Mouse (Mus musculus) testis, postnatal 10 days (tissue): Measurements from ENCODE around the gene Rps29.
"Not testable (repeated sequence)": the region's sequence is repeated elsewhere in the genome, so short reads cannot be mapped to it uniquely, and the experiment has no call there.

Experiments
- DNase-seq: peaks from one replicate; pipeline ENCODE4 v3.0.0; 2021; ENCODE audit warnings: low spot score

The Rps29 gene

GRCm38 (mm10) chr12:69179371-69179770 is 20.4 kb upstream of the Rps29 start:
- no peak for DNase-seq

GRCm38 (mm10) chr12:69177526-69177925 is 18.5 kb upstream of the Rps29 start:
- DNase-seq, result no peak

GRCm38 (mm10) chr12:69175975-69176374 is 17.0 kb upstream of the Rps29 start:
- no peak for DNase-seq

GRCm38 (mm10) chr12:69171307-69171706 is 12.3 kb upstream of the Rps29 start:
- no peak for DNase-seq

- peak; percentile 90 for DNase-seq
Observed at GRCm38 (mm10) chr12:69168461-69169106, 9.6 kb upstream of the Rps29 start, which contains the start of gene Lrr1. Gene Lrr1 (plus strand): TSS chr12:69168814.

GRCm38 (mm10) chr12:69167656-69168460 is 8.9 kb upstream of the Rps29 start:
- no peak for DNase-seq

- DNase-seq, result not testable (repeated sequence)
Observed at GRCm38 (mm10) chr12:69166861-69167581, 8.0 kb upstream of the Rps29 start.

- no peak for DNase-seq
Observed at GRCm38 (mm10) chr12:69164904-69165303, 5.9 kb upstream of the Rps29 start.

- DNase-seq, result not testable (repeated sequence)
Observed at GRCm38 (mm10) chr12:69163586-69163985, 4.6 kb upstream of the Rps29 start.

- DNase-seq, result not testable (repeated sequence)
Observed at GRCm38 (mm10) chr12:69160677-69161076, 1.7 kb upstream of the Rps29 start.

- no peak for DNase-seq
Observed at GRCm38 (mm10) chr12:69159578-69159940, 573 bp upstream of the Rps29 start.

- DNase-seq, result no peak
Observed at GRCm38 (mm10) chr12:69158366-69158764, 621 bp downstream of the Rps29 start.

GRCm38 (mm10) chr12:69157107-69157506 is 1.9 kb downstream of the Rps29 start:
- DNase-seq, result no peak

GRCm38 (mm10) chr12:69156436-69156835 is 2.5 kb downstream of the Rps29 start:
- no peak for DNase-seq

- no peak for DNase-seq
Observed at GRCm38 (mm10) chr12:69155923-69156322, 3.1 kb downstream of the Rps29 start.

GRCm38 (mm10) chr12:69150049-69150448 is 8.9 kb downstream of the Rps29 start:
- DNase-seq, result no peak

- no peak for DNase-seq
Observed at GRCm38 (mm10) chr12:69147166-69147735, 11.7 kb downstream of the Rps29 start.

- peak; percentile 53 for DNase-seq
Observed at GRCm38 (mm10) chr12:69143460-69143859, 15.5 kb downstream of the Rps29 start.

GRCm38 (mm10) chr12:69139841-69140240 is 19.1 kb downstream of the Rps29 start:
- DNase-seq, result no peak

GRCm38 (mm10) chr12:69139201-69139600 is 19.8 kb downstream of the Rps29 start:
- DNase-seq, result no peak

- DNase-seq, result peak; percentile 79
Observed at GRCm38 (mm10) chr12:69131981-69132380, 27.0 kb downstream of the Rps29 start.

- no peak for DNase-seq
Observed at GRCm38 (mm10) chr12:69131267-69131666, 27.7 kb downstream of the Rps29 start.
